Mouse (Mus musculus) myocyte (in vitro differentiated cells): ENCODE results near the gene Ipmk.

ENCODE experiments used
- MAX ChIP-seq: IDR thresholded peaks from one replicate; pipeline ENCODE4 v1.6.1; 2011; ENCODE audit warnings: low read depth, mild to moderate bottlenecking, control low read depth
- POLR2A ChIP-seq: IDR thresholded peaks from one replicate; pipeline ENCODE4 v1.6.1; 2011; ENCODE audit warnings: low read depth, mild to moderate bottlenecking, control low read depth, moderate library complexity; ENCODE audit not compliant: insufficient read length
- SRF ChIP-seq: IDR thresholded peaks from one replicate; pipeline ENCODE4 v1.6.1; 2011; ENCODE audit warnings: low read depth; ENCODE audit not compliant: control insufficient read depth, insufficient read length

DNA sequence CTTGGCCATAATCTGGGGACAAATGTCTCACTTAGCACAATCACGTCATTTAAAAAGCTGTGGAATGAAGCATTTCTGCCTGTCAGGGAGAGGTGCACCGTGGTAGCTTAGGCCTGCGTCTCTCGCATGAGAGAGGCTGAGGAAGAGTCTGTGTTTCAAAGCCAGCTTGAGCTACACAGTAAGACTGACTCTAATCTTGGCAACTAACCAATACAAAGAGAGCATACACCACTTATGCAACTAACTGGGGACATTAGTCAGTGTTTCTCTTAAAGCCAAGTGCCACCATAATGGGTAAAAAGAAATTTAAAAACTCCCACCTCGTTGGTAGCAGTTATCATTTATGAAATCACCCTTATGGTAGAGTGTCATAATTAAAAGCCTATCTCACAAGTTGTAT lies 18.7 kb upstream of the Ipmk start:
- TF ChIP-seq POLR2A (no peak), MAX (no peak), SRF (no peak)
